Mouse (Mus musculus) gastrocnemius, postnatal 14 days (tissue): Measurements from ENCODE around the gene Kbtbd13. TPM values are rescaled to one million over a fixed set of nuclear protein-coding genes. Genes with fewer than 3 reads are reported as not detected.

Experiments
- DNase-seq: peaks from one replicate; pipeline ENCODE4 v3.0.0; 2021; ENCODE audit warnings: mixed read lengths
- intact Hi-C: fragments of 180-260 bp; cut with DNase I; formaldehyde crosslinking; loops from one replicate; pipeline ENCODE4 v1.15.1; 2025; ENCODE audit warnings: low total_unique reads
- total RNA-seq, 2 experiments: library from RNA; stranded (reverse); gene quantifications; 2 replicates each; pipeline ENCODE4 v1.2.3; 2021

Kbtbd13 gene
- total RNA-seq, 2 experiments from 2014 or later = 5.5 to 10.2 TPM

DNA sequence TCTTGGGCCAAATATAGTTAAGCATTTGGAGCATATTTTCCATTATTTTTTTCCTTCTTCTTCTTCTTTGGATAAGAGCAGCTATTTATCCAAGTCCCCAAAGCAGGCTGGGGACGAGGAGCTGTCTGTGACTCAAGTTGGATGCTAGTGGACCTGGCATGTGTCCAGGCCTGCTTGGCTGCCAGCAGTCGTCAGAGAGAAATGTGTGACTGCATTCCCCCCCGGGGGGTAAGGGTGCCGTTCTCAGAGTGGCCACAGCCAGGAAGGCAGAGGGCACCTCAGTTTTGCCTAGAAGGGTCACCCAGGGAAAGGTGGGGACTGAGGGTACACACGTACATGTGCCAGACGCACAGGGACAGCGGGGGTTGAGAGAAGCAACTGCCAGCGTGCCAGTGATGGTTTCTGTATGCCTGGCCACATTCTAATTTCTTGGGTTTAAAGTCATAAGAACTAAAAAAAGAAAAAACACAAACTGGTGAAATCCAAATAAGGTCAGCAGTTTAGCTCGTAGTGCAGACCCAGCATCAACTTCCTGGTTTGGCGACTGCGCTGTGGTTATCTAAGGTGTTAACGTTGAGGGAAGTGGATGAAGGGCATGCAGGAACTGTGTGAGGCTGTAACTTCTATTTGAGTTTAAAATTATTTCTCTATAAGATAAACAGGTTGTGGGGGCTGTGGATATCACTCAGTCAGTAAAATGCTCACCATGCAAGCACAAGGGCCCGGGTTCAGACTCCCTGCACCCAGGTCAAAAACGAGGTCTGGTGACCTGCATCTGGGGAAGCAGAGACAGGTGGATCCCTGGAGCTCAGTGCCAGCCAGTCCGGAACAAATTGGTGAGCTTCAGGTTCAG, 13.1 kb upstream of the Kbtbd13 start:
- intact Hi-C loops = no loop called here
- DNase-seq = peak; percentile 82

DNA sequence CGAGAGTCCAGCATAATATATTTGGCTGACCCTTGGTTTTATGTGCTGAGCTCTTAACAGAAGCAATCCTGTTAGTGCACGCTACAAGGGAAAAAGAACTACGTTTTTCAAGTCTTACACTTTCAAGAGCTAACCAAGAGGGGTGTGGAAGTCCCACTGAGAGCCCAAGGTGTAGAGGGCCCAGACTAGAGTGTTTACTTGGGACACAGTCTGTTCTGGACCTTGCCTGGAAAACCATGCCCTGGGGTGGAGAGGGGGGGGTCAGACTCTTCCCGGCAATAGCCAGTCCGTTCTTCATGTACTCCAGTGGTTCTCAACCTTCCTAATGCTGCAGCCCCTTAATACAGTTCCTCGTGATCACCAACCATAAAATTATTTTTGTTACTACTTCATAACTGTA, 8.5 kb upstream of the Kbtbd13 start:
- no peak for DNase-seq
- intact Hi-C loops = no loop called here

DNA sequence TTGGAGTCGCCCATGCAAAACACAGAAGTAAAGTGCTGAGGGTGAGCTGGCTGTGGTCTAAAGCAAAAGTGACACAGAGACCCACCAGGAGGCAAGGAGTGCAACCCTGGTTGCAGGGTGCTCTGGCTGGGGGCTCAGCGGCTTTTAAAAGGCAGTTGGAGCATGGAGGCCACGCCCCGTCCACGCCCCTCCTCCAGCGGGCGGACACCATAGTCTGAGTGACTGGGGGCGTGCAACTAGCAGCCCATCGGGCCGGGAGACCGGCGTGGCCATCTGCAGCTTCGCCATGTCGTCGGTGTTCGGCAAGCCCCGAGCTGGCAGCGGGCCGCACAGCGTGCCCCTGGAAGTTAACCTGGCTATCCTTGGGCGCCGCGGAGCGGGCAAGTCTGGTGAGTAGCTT, 6.8 kb upstream of the Kbtbd13 start, which contains the start of gene Rasl12:
Gene Rasl12 (plus strand): TSS at position 228 of the 400 bp plus-strand sequence.
- DNase-seq = peak; percentile 80
- intact Hi-C loops = no loop called here

DNA sequence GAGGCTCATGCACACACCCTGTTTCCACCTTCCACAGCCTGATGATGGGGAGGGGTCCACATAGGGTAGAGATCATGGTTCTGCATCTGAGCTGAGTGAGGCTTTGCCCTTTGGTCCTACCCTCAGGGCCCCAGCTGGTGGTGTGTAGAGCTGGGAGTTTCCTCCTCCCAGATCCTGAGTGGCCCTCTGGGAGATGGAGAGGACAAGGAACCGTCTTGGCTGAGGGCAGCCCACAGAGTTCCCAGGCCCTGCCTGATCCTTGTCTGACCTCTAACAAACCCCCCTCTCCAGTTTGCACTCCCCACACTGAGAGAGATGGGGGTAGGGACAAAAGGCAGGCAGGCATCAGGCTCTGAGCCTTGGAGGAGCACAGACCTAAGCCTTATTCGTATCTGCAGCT, 2.9 kb upstream of the Kbtbd13 start:
- DNase-seq = peak; percentile 34
- intact Hi-C loops = loop anchor here (5.0 kb wide), 1 partner anchor 38 kb away; no protein-coding TSS in a partner anchor

DNA sequence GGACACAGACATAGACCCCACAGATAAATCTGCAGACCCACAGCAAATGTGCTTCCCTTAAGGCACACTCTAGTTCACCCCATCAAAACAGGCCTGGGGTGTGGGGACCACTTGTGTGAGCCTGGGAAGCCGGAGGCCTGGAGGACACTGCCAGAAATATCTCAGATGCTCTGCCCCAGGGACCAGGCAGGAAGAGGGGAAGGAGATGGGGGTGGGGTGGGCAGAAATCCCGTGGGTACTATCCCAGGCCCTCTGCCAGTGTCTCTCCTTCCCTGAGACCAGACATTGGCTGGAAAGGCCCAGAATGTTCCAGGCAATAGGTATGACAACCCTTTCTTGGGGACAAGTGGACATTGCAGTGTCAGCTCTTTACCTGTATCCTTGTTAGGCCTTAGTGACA, 2.2 kb upstream of the Kbtbd13 start:
- DNase-seq = peak; percentile 39

DNA sequence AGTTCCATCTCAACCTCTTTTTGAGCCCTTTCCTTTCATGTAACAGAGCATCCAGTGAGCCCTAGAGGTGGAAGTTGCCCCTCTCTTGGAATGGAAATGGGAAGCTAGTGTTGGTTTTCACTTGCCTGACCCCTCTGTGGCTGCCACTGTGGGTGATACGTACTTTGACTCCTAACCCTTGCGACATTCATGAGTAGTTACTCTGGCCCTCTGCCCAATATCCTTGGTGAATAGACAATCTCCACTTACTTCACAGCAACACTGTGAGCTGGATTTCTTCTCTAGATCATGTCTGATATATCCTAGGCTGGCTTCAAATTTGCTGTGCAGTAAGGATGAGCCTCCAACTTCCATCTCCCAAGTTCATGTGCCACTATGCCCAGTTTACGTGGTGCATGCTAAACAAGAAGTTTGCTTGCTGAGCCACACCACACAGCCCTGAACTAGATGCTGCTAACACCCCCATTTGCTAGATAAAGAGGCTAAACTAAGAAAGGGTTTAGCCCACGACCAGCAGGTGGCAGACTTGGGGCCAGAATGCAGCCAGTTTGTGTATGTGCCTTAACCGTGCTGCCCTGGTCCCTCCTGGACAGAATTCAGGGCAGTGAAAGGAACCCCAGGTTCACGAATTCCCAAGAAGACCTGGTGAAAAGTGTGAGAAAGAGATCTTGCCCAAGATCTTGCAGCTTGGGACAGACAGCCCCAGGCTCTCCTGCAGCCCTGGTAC, 1.3 kb upstream of the Kbtbd13 start:
- intact Hi-C loops = loop anchor here (5.0 kb wide), 1 partner anchor 40 kb away; no protein-coding TSS in a partner anchor
- peak; percentile 76 for DNase-seq

More for the DNA sequence above, 2.2 kb upstream of the Kbtbd13 start:
- intact Hi-C loops = loop anchor here (5.0 kb wide), 1 partner anchor 39 kb away; no protein-coding TSS in a partner anchor

DNA sequence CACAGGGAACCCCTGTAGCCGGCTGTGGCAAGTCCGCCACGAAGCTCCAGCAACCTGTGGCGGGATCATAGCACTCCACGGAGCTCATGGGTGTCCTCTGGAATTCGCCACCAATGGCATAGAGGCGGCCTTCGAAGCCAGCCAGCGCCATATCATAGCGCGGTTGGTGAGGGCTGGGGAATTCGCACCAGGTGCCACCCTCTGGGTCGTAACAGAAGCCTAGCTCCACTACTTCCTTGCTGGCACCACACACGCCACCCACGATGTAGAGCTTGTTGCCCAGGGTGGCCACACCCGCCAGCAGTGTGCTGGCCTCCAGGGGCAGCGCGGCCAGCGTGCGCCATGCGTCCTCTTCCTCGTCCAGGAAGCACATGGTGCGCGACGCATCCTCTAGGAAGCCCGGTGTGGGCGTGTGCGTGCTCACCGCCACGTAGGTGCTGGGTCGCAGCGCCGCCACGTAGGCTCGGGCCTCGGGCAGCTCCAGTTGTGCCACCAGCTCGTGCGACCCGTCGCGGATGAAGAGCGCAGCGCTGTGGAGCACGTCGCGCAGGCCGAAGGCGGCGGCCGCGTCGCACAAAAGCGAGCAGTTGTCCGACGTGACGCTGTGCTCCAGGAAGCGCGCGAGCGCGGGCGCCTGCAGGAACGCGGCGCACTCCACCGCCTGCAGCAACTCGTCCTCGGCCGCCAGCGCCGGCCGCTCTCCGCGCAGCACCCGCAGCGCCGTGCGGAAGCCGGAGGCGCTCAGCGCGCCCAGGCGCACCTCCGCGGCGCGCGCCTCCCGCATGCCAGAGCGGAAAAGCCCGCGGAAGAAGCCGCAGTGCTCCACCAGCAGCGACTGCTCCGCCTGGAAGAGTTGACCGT, 470 bp downstream of the Kbtbd13 start:
- no peak for DNase-seq
- intact Hi-C loops = loop anchor here (5.0 kb wide), 1 partner anchor 41 kb away; no protein-coding TSS in a partner anchor

DNA sequence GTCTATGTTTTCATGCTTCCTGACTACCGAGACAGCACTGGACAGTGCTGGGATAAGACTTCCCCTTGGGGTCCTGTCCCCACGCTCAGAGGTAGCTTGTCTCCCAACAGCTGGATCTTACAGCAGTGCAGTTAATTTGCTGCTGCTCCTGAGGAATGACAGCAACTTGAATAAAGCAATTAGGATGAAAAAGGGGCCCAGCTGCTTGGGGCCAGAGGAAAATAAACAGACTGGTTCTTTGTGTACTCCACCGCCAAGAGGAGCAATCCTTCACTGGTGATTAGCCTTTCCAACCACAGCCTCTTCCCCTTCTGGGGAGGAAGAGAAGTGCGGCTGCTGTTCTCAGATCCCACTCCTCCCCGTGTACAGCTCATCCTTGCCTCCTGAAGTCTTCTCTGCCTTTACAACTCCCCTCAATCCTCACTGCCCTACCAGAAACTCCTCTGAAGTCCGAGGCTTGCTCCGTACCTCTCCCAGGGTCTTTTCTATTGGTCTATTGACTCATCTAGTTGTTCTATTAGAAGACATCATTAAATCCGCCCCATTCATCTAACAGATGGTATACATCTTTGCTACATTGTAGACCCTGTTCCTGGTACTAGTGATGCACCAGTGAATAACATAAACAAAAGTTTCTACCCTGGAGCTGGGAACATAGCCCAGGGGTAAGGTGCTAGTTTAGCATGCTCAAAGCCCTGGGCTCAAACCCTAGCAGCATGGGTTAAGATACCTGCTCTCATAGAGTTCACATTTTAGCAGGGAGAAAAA, 4.9 kb downstream of the Kbtbd13 start:
- DNase-seq = no peak
- intact Hi-C loops = no loop called here

DNA sequence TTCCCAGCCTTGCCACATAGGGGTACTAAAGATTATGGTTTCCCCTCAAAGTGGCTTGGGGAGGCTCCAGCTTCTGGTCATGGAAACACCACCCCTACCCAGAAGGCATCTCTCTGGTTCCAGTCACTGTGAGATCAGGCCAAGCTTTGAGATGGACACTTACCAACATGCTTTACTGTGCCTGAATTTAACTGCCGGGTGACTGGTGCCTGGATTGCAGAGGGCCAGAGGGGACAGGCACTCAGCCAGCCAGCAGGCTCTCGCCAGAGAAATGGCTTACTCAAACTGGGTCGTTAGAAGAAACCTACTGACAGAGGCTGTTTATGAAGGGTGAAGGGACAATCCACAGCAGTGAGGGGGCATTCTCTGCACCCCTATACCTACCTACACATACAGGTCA, 7.2 kb downstream of the Kbtbd13 start:
- DNase-seq = peak; percentile 71
- intact Hi-C loops = no loop called here

DNA sequence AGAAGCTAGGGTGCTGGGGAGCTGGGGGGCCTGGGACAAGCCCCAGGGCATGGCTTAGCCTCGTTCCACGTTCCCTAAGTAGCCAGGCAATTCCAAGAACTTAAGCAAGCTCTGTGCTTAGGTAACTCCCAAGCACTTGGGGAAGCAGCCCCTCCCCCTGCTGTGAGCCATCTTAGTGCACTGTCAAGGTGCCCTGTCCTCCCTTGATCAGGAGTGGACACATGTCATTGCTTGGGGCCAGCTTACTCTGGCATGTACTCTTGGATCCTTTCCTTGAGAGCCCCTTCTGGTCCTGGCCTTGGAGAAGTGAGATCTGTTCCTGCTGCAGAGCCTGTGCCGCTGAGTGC, 8.7 kb downstream of the Kbtbd13 start:
- intact Hi-C loops = no loop called here
- DNase-seq = no peak

DNA sequence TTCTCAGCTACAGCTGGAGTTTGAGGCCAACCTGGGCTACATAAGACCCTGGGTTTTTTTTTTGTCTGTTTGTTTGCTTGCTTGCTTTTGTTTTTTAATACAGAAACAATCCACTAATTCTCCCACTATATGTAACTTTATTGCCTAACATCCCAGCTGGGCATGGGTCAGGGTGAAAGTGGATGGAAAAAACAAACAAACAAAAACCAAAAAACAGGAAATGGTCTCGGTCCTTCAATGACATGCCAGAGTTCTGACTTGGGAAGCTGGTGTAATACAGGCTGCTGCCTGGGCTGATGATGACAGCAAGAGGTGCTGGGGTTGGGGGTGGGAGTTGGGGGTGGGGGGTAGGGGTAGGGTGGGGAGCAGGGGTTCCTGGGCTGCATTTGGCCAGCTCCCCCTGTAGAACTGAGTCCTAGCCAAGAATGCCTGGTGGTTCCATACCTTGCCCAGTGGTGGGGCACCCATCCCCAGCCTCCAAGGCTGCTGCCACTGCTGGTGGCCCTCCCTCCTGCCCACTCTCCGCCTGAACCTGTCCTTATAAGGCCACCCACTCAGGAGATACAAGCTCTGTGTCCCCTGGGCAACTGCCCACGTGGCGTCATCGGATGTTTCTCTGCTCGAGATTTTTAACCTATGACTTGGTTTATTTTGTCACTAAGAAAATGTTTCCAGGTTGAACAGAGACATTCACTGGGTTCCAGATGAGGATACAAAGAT, 9.3 kb downstream of the Kbtbd13 start:
- DNase-seq = peak; percentile 29
- intact Hi-C loops = no loop called here

DNA sequence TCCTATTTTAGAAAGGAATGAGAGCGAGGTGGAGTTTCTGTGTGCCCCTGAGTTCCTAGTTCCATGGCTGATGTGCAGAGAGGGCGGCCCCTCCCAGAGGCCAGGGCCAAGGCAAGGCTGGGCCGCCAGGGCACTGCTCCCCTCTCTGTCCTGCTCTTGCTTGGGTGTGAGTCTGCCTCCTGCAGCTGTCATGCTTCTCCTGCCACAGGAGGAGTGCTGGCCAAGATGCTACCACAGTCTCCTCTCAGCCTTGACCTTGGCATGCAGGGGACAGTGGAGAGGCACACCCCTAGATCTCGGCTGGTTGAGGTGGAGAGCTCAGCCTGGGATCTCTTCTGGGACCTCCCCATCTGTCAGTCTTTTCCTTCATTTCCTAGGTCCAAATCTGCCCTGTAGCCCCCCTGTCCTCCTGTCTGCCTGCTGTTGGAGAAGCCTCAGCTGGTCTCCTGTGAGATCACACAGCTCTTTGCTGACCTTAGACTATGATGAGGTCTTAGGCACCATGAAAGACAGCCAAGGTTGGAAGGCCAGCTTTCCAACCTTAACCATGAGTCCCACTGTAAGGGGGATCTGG, 10.3 kb downstream of the Kbtbd13 start:
- DNase-seq = peak; percentile 52

DNA sequence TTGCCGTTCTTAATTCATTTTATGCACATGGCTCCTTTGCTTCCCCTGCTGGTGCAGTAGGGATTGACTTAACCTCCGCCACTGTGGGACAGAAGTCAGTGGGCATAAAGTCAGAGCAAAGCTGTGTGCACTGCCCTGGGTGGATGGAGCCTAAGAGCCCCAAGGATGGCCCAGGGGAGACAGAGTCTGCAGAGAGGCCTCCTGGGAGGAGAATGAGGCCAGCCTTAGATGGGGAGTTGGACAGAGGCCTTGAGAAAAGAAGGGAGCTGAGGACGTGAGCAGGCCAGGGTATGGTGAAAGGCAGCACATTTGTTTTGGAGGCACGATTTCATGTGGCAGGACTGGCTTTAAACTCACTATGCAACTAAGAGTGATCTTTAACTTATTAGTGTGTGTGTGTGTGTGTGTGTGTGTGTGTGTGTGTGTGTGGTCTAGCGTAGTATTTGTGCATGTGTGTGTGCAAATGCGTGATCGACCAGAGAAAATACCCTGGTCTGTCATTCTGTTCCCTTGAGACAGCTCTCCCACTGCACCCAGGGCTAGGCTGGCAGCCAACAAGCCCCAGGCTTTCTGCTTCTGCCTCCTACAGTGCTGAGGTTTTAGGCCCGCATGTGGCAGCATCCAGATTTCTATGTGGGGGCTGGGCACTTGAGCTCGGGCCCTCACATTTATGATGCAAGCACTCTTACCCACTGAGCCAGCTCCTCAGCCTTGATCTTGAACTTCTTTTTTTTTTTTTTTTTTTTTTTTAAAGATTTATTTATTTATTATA, 16.1 kb downstream of the Kbtbd13 start:
- DNase-seq = no peak
- intact Hi-C loops = no loop called here

More for the DNA sequence above, 10.3 kb downstream of the Kbtbd13 start:
- intact Hi-C loops = no loop called here

DNA sequence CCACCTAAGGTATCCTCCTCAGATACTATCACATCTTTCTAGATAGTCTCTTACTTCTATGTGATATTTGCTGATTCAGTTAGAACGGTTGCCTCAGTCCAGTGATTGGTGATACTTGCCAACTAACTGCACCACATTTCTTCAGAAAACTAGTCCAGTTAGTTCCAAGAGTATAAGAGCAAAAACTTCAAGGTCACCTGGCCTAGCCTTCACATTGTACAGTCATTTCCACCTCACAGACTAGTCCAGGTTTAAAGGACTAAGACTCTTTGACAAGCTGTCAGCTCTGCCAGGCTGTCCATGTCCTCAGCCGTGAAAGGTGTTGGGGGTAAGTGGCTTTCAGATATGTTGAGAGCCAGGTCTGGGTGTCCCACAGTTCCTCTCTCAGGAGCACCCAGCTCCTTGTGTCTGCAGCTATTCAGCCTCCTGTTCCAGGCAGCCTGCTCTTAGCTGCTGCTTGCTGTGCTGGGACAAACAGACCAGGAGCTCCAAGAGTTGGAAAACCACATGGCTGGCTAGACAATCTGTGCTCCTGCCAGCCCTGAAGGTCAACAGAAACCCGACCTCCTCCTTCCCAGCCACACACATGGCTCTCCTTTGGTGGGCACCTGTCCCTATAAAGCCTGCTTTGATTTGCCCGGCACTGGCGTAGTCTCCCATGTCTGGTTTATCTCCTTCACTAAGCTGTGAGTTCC, 16.8 kb downstream of the Kbtbd13 start:
- intact Hi-C loops = loop anchor here (5.0 kb wide), 1 partner anchor 38 kb away; no protein-coding TSS in a partner anchor
- peak; percentile 50 for DNase-seq

DNA sequence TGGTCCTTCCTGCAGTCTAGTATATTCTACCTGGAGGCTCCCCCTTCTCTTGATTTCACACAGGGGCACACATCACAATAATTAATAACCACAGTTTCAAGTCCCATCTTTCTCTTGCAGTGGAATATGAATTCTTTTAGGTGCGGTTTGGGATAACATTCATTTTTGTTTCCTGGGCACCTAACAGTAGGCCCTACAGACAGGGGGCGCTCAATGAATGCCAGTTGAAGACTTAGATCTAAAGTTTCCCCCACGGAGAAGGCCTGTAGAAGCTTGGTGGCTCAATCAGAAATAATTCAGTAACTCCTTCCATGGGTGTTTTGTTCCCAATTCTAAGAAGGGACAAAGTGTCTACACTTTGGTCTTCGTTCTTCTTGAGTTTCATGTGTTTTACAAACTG, 19.0 kb downstream of the Kbtbd13 start:
- intact Hi-C loops = loop anchor here (2.0 to 5.0 kb wide), 2 partner anchors 26 to 40 kb away; partner anchors contain the start of gene Pdcd7

DNA sequence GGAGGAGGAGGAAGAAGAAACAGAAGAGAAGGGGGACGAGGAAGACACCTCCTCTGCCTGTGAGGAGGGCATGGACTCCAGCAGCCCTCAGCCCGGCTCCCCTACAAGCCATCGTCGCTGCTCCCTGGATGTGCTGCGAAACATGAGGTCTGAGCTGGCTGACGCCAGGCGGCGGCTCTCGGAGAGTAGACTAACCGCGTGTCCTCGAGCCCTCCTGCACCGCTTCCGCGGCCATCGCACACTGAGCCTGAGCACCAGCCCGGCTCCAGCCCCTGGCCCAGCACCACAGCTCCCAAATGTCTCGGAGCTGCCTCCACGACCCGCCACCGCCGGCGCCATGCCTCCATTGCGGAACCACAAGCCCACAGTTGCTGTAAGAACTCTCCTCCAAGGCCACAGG, 19.7 kb downstream of the Kbtbd13 start:
- intact Hi-C loops = loop anchor here (2.0 to 5.0 kb wide), 2 partner anchors 25 to 41 kb away; partner anchors contain the start of gene Pdcd7

More for the DNA sequence above, 19.0 kb downstream of the Kbtbd13 start:
- peak; percentile 41 for DNase-seq

More for the DNA sequence above, 19.7 kb downstream of the Kbtbd13 start:
- no peak for DNase-seq
